Mouse (Mus musculus) liver, adult 2 months (tissue): ENCODE data around the gene Katnal1. TPM values are rescaled to one million over a fixed set of nuclear protein-coding genes. Genes with fewer than 3 reads are reported as not detected.

Experiments
- DNase-seq: peaks from one replicate; pipeline ENCODE4 v3.0.0-alpha.2; 2011; ENCODE audit warnings: low read depth, low spot score; ENCODE audit errors: extremely low read depth
- H3K27ac ChIP-seq: fragments of 200-500 bp; replicated peaks from 2 replicates; pipeline ENCODE4 v1.5.1; 2012; ENCODE audit warnings: low read depth, mild to moderate bottlenecking, control low read depth, inconsistent platforms, low read length; ENCODE audit not compliant: insufficient read depth
- H3K27me3 ChIP-seq: fragments of 200-500 bp; 2 replicates; pipeline ENCODE4 v1.6.1; 2012; ENCODE audit warnings: mild to moderate bottlenecking, moderate library complexity, low read length, inconsistent platforms; ENCODE audit not compliant: control insufficient read depth, insufficient read depth
- H3K36me3 ChIP-seq: fragments of 200-500 bp; 2 replicates; pipeline ENCODE4 v1.6.1; 2012; ENCODE audit warnings: low read length, inconsistent platforms; ENCODE audit not compliant: control insufficient read depth, insufficient read depth
- H3K4me1 ChIP-seq: fragments of 200-500 bp; 2 replicates; pipeline ENCODE4 v1.6.1; 2011; ENCODE audit warnings: low read length; ENCODE audit not compliant: control insufficient read depth, insufficient read depth
- H3K4me3 ChIP-seq: fragments of 200-500 bp; 2 replicates; pipeline ENCODE4 v1.5.1; 2011; ENCODE audit warnings: low read depth, mild to moderate bottlenecking, control low read depth, low read length, moderate library complexity; ENCODE audit not compliant: insufficient read depth
- H3K79me2 ChIP-seq: fragments of 200-500 bp; 2 replicates; pipeline ENCODE4 v1.6.1; 2012; ENCODE audit warnings: inconsistent platforms, mild to moderate bottlenecking, low read length, moderate library complexity; ENCODE audit not compliant: control insufficient read depth, insufficient read depth
- H3K9ac ChIP-seq: fragments of 200-500 bp; 2 replicates; pipeline ENCODE4 v1.6.1; 2012; ENCODE audit warnings: low read depth, mild to moderate bottlenecking, control low read depth, inconsistent platforms, low read length
- CTCF ChIP-seq: fragments of 200-500 bp; IDR thresholded peaks from 2 replicates; pipeline ENCODE4 v1.5.1; 2011; ENCODE audit warnings: low read depth, low read length, control low read depth
- POLR2A ChIP-seq: fragments of 200-500 bp; IDR thresholded peaks from 2 replicates; pipeline ENCODE4 v1.6.1; 2011; ENCODE audit warnings: low read length, control low read depth; ENCODE audit not compliant: insufficient read depth; ENCODE audit errors: extremely low read depth
- WGBS: fragments of 180-500 bp; shearing (Covaris S2); methylation state at CpG from one replicate; pipeline ENCODE4 v1.1.7; 2018; 5-methylcytosine and 5-hydroxymethylcytosine counted together
- polyA plus RNA-seq: library from polyadenylated mRNA; depleted of rRNA; stranded (reverse); fragments of >200 nt; gene quantifications from 2 replicates; pipeline ENCODE4 v1.2.3, GENCODE M21; 2012; rRNA removed
- total RNA-seq: library from RNA; depleted of rRNA; stranded (reverse); fragments of >200 nt; gene quantifications from 2 replicates; pipeline ENCODE4 v1.2.3, GENCODE M21; 2014; rRNA removed

Gene Katnal1
- 3.9 and 4.2 TPM in 2 replicates for total RNA-seq
- 1.5 and 2.0 TPM in 2 replicates for polyA plus RNA-seq

DNA sequence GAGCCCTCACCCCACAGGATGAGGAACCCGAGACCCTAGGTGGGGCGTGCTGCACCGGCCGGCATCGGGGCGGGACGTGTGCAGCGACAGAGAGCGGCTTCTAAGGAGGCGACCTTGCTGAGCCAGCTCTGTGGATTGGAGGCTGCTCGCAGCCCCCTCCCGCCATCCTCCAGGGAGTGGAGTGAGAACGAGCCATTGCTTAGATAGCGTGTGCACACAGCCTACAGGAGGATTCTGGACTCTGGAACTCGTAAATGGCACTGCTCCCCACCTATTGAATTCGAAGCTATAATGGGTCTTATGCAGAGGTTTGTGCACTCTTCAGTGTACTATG is at the start of gene Katnal1:
TSS of gene Katnal1 (minus strand) at position 205 of the 334 bp plus-strand sequence.
- Histone ChIP-seq H3K4me1 (peaks cover 8% of the 10 kb centered on the region; the same call in 1 of the 2 replicates), H3K36me3 (no peaks in the 10 kb centered on the region), H3K4me3 (peak within 1 kb of the TSS; percentile 74), H3K27me3 (no peaks in the 10 kb centered on the region), H3K79me2 (no peaks in the 10 kb centered on the region), H3K9ac (peak within 1 kb of the TSS; percentile 84), H3K27ac (peak within 1 kb of the TSS; percentile 63)
- DNase-seq: no peak
- WGBS: 1% methylated on average over 16 of the region's 16 CpGs
- TF ChIP-seq POLR2A: no peak
- TF ChIP-seq CTCF: no peak

- Histone ChIP-seq H3K36me3 (no peaks in the 10 kb centered on the region), H3K4me1 (peaks cover 13% of the 10 kb centered on the region), H3K27me3 (no peaks in the 10 kb centered on the region), H3K79me2 (no peaks in the 10 kb centered on the region), H3K9ac (peak overlapping the region; percentile 38; the same call in 1 of the 2 replicates), H3K27ac (peak overlapping the region; percentile 92), H3K4me3 (no peak overlapping the region)
- peak; percentile 100 for DNase-seq
- TF ChIP-seq POLR2A: no peak
- no peak for TF ChIP-seq CTCF
- WGBS: 25% methylated on average over 18 of the region's 18 CpGs
These were observed 49.5 kb upstream of the Katnal1 start for GRCm38 (mm10) chr5:148978458-148979165.

DNA sequence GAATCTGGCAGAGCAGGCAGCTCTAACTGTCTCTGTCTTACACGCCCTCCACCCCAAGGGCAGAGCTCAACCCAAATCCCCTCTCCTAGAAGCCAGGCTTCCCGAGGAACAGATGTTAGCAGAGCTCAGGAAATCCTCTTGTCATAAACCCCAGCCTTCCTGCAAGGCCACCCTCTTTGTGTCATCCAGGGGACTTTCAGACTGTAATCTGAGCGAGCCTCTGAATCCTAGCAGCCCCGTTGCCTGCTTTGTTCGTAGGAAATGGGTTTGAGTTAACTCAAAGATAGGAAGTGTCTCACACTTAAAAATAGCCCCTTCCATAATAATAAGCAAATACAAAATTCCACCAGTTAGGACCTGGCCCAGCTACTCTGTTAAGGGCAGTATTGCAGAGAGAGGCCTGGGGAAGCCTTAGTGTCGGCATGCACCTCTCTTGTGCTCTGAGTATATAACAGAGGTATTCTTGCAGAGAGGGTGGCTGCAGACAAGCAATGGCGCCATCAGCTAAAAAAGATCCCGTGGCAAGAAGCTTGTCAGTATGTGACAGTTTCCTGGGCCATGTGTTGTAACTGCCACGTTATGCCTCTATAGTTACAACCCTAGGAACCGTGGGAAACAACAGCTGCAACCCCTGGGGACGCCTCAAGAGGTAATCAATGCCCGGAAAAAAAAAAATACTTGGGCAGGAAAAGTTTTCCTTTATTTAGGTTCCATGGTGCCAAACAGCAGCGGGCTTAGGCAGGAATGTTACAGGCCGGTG is 48.8 kb upstream of the Katnal1 start:
- no peaks in the 10 kb centered on the region for H3K36me3 ChIP-seq
- no peak overlapping the region for H3K4me3 ChIP-seq
- peak overlapping the region; percentile 92 for H3K27ac ChIP-seq
- no peaks in the 10 kb centered on the region for H3K27me3 ChIP-seq
- H3K4me1 ChIP-seq: peaks cover 13% of the 10 kb centered on the region
- TF ChIP-seq POLR2A (no peak), CTCF (no peak)
- peak; percentile 21 for DNase-seq
- WGBS: 26% methylated on average over 14 of the region's 14 CpGs
- H3K79me2 ChIP-seq: no peaks in the 10 kb centered on the region
- peak overlapping the region; percentile 38 for H3K9ac ChIP-seq

GRCm38 (mm10) chr5:148976876-148977275 is 47.8 kb upstream of the Katnal1 start:
- no peak overlapping the region for H3K4me3 ChIP-seq
- no peak for DNase-seq
- no peak overlapping the region for H3K9ac ChIP-seq
- TF ChIP-seq POLR2A (no peak), CTCF (no peak)
- no peaks in the 10 kb centered on the region for H3K27me3 ChIP-seq
- H3K27ac ChIP-seq: no peak overlapping the region
- peaks cover 13% of the 10 kb centered on the region for H3K4me1 ChIP-seq
- no peaks in the 10 kb centered on the region for H3K36me3 ChIP-seq
- H3K79me2 ChIP-seq: no peaks in the 10 kb centered on the region
- 89% methylated on average over 8 of the region's 8 CpGs for WGBS

- WGBS: 96% methylated on average over 12 of the region's 12 CpGs
- Histone ChIP-seq H3K27me3 (no peaks in the 10 kb centered on the region), H3K9ac (no peak overlapping the region), H3K4me1 (peaks cover 13% of the 10 kb centered on the region), H3K27ac (no peak overlapping the region), H3K79me2 (no peaks in the 10 kb centered on the region), H3K36me3 (no peaks in the 10 kb centered on the region), H3K4me3 (no peak overlapping the region)
- TF ChIP-seq POLR2A: no peak
- TF ChIP-seq CTCF: no peak
- no peak for DNase-seq
These were observed 45.9 kb upstream of the Katnal1 start for GRCm38 (mm10) chr5:148975035-148975434.
